Mouse (Mus musculus): ENCODE measurements around the gene Krtcap3. TPM values are rescaled to one million over a fixed set of nuclear protein-coding genes. Genes with fewer than 3 reads are reported as not detected.
A peak's percentile ranks its signal among the peaks of the same experiment; 100 is the strongest.

Gene Krtcap3
- polyA plus RNA-seq, 1 experiment = 56.2 TPM

DNA sequence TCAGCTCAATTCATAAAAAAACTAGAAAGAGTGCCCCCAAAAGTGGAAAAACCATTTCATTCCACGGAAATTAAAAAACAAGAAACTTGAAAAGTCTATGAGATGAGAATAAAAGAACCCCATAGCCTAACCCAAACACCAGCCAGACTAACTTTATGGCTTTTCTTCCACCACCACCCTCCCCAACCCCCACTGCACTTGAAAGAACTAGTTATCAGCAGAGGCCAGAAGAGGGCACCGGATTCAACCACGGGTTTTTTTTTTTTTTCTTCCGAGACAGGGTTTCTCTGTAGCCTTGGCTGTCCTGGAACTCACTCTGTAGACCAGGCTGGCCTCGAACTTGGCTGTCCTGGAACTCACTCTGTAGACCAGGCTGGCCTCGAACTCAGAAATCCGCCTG is 33.2 kb upstream of the Krtcap3 start:
- H3K36me3 ChIP-seq (ENCODE audit: control insufficient read depth, insufficient read depth, low read length) = no peaks in the 10 kb centered on the region
- H3K4me3 ChIP-seq (ENCODE audit: control insufficient read depth, insufficient read depth, low read length) = no peak overlapping the region
- H3K27me3 ChIP-seq (ENCODE audit: control insufficient read depth, insufficient read depth, low read length) = no peaks in the 10 kb centered on the region
- DNase-seq = no peak
- no peak overlapping the region for H3K27ac ChIP-seq (ENCODE audit: control insufficient read depth, insufficient read depth, low read length)
- WGBS = 33% methylated on average over 7 of the region's 7 CpGs
- TF ChIP-seq CTCF (IDR thresholded peaks at IDR 0.05; ENCODE audit: borderline replicate concordance, control insufficient read depth, extremely low read depth, insufficient read depth, low read length, poor library complexity) (no peak), POLR2A (IDR thresholded peaks at IDR 0.05; ENCODE audit: control insufficient read depth, extremely low read depth, insufficient read depth, low read length, poor library complexity) (no peak)
- H3K4me1 ChIP-seq (replicated peaks; ENCODE audit: control insufficient read depth, insufficient read depth, low read length) = peaks cover 9% of the 10 kb centered on the region

GRCm38 (mm10) chr5:31219070-31219469 is 32.4 kb upstream of the Krtcap3 start:
- no peaks in the 10 kb centered on the region for H3K27me3 ChIP-seq (ENCODE audit: control insufficient read depth, insufficient read depth, low read length)
- 1% methylated on average over 2 of the region's 2 CpGs for WGBS
- peaks cover 9% of the 10 kb centered on the region for H3K4me1 ChIP-seq (replicated peaks; ENCODE audit: control insufficient read depth, insufficient read depth, low read length)
- H3K4me3 ChIP-seq (ENCODE audit: control insufficient read depth, insufficient read depth, low read length) = no peak overlapping the region
- no peak overlapping the region for H3K27ac ChIP-seq (ENCODE audit: control insufficient read depth, insufficient read depth, low read length)
- TF ChIP-seq CTCF (IDR thresholded peaks at IDR 0.05; ENCODE audit: borderline replicate concordance, control insufficient read depth, extremely low read depth, insufficient read depth, low read length, poor library complexity) (no peak), POLR2A (IDR thresholded peaks at IDR 0.05; ENCODE audit: control insufficient read depth, extremely low read depth, insufficient read depth, low read length, poor library complexity) (no peak)
- no peak for DNase-seq
- H3K36me3 ChIP-seq (ENCODE audit: control insufficient read depth, insufficient read depth, low read length) = no peaks in the 10 kb centered on the region

DNA sequence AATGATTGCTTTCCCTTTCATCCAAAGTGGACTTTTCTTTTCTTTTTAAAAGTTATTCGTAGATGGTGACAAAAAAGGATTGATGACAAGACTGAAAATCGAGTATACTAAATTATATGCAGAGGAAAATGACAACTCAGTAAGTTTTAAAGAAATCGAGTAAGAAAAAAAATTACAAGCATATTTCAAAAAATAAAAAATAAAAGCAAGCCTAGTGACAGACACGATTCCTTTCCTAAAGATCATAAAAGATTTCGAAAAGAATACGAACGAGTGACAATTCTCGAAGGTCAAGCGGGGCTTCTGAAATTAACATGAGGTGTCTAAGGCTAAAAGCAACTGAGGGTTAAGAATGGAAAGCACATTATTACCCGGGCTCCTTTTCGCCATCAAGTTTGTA is 32.0 kb upstream of the Krtcap3 start:
- no peak for DNase-seq
- Histone ChIP-seq H3K36me3 (ENCODE audit: control insufficient read depth, insufficient read depth, low read length) (no peaks in the 10 kb centered on the region), H3K27me3 (ENCODE audit: control insufficient read depth, insufficient read depth, low read length) (no peaks in the 10 kb centered on the region), H3K4me3 (ENCODE audit: control insufficient read depth, insufficient read depth, low read length) (peak overlapping the region; percentile 81), H3K4me1 (replicated peaks; ENCODE audit: control insufficient read depth, insufficient read depth, low read length) (peaks cover 9% of the 10 kb centered on the region), H3K27ac (ENCODE audit: control insufficient read depth, insufficient read depth, low read length) (no peak overlapping the region)
- WGBS = 2% methylated on average over 11 of the region's 11 CpGs
- TF ChIP-seq CTCF (IDR thresholded peaks at IDR 0.05; ENCODE audit: borderline replicate concordance, control insufficient read depth, extremely low read depth, insufficient read depth, low read length, poor library complexity) = no peak
- TF ChIP-seq POLR2A (IDR thresholded peaks at IDR 0.05; ENCODE audit: control insufficient read depth, extremely low read depth, insufficient read depth, low read length, poor library complexity) = no peak

DNA sequence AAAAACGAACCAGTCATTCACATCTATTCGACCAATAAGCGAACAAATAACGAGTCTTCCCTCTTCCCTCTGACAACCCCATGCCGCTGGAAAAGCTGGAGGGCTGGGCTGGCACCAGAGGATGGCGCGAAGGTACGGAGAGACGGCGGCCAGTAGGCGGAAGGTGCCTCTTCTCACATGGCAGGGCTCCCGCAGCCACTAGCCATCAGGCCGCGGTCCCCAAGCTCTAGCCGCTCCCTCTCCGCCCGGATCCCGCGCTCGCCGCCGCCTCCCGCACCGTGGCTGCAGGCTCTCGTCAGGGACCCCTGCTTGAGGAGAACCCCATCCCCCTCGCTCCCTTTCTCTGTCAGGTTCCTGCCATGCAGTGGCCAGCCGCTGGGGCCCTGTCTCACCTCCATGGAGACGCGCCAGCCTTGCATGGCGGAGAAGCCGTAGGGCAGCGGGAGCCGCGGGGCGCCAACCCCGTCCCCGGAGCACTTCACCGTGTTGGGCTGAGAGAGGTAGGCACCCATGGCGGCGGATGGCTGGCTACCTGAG is 31.5 kb upstream of the Krtcap3 start:
- DNase-seq = no peak
- TF ChIP-seq CTCF (IDR thresholded peaks at IDR 0.05; ENCODE audit: borderline replicate concordance, control insufficient read depth, extremely low read depth, insufficient read depth, low read length, poor library complexity) (peak; percentile 12; the same call in 1 of the 2 replicates), POLR2A (IDR thresholded peaks at IDR 0.05; ENCODE audit: control insufficient read depth, extremely low read depth, insufficient read depth, low read length, poor library complexity) (no peak)
- Histone ChIP-seq H3K27me3 (ENCODE audit: control insufficient read depth, insufficient read depth, low read length) (no peaks in the 10 kb centered on the region), H3K36me3 (ENCODE audit: control insufficient read depth, insufficient read depth, low read length) (no peaks in the 10 kb centered on the region), H3K4me3 (ENCODE audit: control insufficient read depth, insufficient read depth, low read length) (peak overlapping the region; percentile 81), H3K4me1 (replicated peaks; ENCODE audit: control insufficient read depth, insufficient read depth, low read length) (peaks cover 9% of the 10 kb centered on the region), H3K27ac (ENCODE audit: control insufficient read depth, insufficient read depth, low read length) (peak overlapping the region; percentile 37)
- 0% methylated on average over 40 of the region's 40 CpGs for WGBS

DNA sequence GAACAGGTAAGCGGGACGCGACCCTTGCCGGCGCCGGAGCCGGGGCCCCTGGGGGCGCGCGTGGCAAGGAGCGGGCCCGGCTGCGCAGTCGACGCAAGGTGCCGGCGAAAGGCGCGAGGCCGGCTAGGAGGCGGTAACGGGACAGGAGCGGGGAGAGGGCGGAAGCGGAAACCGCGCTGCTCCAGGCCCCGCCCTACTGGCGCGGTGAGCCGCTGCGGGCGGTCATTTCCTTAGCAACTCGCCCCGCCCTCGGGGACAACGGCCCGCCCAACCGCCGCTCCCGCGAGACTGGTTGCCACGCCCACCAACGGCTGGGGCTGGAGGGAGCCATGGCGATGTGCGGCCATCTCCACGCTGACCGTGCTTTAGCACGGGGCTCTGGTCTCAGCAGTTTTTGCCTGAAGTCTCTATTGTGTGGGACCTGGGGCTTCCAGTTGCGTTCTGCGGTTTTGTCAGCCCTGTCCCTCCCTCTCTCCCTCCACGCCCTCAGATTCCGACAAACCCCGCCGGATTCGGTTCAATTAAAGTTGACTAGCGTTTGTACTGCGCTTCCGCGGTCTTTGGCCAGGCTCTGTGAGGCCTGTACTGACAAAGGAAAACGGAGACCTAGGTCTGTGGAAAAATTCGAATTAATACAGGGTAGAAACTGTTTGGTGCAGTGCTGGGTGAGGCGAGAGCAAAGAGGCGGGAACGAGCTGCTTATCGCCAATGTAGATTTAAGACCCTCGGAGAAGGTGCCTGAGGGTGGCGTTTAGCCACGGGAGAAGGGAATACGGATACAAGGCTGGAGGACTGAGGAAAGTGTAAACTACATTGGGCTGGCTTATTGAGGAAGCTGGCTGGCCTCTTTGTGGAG is 30.8 kb upstream of the Krtcap3 start, which contains the start of gene Ppm1g:
Ppm1g (minus strand) TSS at position 240 of the 856 bp plus-strand sequence.
- peak; percentile 80 for TF ChIP-seq POLR2A (IDR thresholded peaks at IDR 0.05; ENCODE audit: control insufficient read depth, extremely low read depth, insufficient read depth, low read length, poor library complexity)
- TF ChIP-seq CTCF (IDR thresholded peaks at IDR 0.05; ENCODE audit: borderline replicate concordance, control insufficient read depth, extremely low read depth, insufficient read depth, low read length, poor library complexity) = no peak
- Histone ChIP-seq H3K4me3 (ENCODE audit: control insufficient read depth, insufficient read depth, low read length) (peak within 1 kb of the TSS; percentile 81), H3K4me1 (replicated peaks; ENCODE audit: control insufficient read depth, insufficient read depth, low read length) (peaks cover 9% of the 10 kb centered on the region), H3K36me3 (ENCODE audit: control insufficient read depth, insufficient read depth, low read length) (no peaks in the 10 kb centered on the region), H3K27me3 (ENCODE audit: control insufficient read depth, insufficient read depth, low read length) (no peaks in the 10 kb centered on the region), H3K27ac (ENCODE audit: control insufficient read depth, insufficient read depth, low read length) (peak within 1 kb of the TSS; percentile 60)
- 1% methylated on average over 63 of the region's 70 CpGs for WGBS
- peak; percentile 98 for DNase-seq

DNA sequence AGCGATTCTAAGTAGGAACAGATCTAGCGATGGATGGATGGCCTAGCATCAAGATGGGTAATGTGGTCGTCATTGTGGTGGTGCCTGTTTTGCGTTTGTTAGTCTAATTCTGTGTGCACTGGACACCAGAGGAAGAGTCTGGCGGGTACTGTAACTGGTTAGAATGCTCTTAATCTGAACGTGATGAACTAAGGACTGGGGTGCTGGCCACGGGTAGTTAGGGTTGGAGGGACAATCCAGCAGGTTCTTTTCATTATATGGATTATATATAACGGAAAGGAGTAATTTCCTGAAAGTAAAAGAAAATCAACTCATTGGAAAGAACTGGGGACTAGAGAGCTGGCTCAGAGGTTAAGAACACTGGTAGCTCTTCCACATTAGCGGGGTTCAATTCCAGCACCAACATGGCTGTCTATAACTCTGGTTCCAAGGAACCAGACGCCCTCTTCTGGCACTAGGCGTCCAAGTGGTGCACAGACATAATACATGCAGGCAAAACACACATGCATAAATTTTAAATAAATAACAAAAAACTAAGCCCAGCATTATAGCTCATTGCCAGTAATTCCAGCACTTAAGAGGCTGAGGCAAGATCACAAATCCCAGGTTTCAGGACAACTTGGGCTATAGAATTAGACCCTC is 30.1 kb upstream of the Krtcap3 start:
- DNase-seq = peak; percentile 32
- TF ChIP-seq CTCF (IDR thresholded peaks at IDR 0.05; ENCODE audit: borderline replicate concordance, control insufficient read depth, extremely low read depth, insufficient read depth, low read length, poor library complexity) (no peak), POLR2A (IDR thresholded peaks at IDR 0.05; ENCODE audit: control insufficient read depth, extremely low read depth, insufficient read depth, low read length, poor library complexity) (no peak)
- Histone ChIP-seq H3K27me3 (ENCODE audit: control insufficient read depth, insufficient read depth, low read length) (no peaks in the 10 kb centered on the region), H3K27ac (ENCODE audit: control insufficient read depth, insufficient read depth, low read length) (peak overlapping the region; percentile 60), H3K4me3 (ENCODE audit: control insufficient read depth, insufficient read depth, low read length) (peak overlapping the region; percentile 81), H3K4me1 (replicated peaks; ENCODE audit: control insufficient read depth, insufficient read depth, low read length) (peaks cover 9% of the 10 kb centered on the region), H3K36me3 (ENCODE audit: control insufficient read depth, insufficient read depth, low read length) (no peaks in the 10 kb centered on the region)
- 44% methylated on average over 11 of the region's 11 CpGs for WGBS
